Mouse (Mus musculus) central nervous system, embryonic 18 days (tissue): ENCODE results near the gene C130074G19Rik. TPM values are rescaled to one million over a fixed set of nuclear protein-coding genes. Genes with fewer than 3 reads are reported as not detected.

Experiments
- polyA plus RNA-seq: library from polyadenylated mRNA; depleted of rRNA; stranded (reverse); fragments of >200 nt; gene quantifications from 2 replicates; pipeline ENCODE4 v1.2.3, GENCODE M21; 2012; rRNA removed

The C130074G19Rik gene
- 4.2 and 4.8 TPM in 2 replicates for polyA plus RNA-seq

GRCm38 (mm10) chr1:184882281-184883268 is at the start of gene C130074G19Rik:
Gene C130074G19Rik, minus strand, starts transcription at chr1:184883218.

GRCm38 (mm10) chr1:184846092-184846750 is 36.8 kb downstream of the C130074G19Rik start, which contains the start of gene Marc2:
Gene Marc2, minus strand, starts transcription at chr1:184846451.

Other genes starting within 250 kb of the C130074G19Rik start
- gene Hlx, start 150.6 kb downstream of the C130074G19Rik start, polyA plus RNA-seq, result 0.85 and 1.1 TPM in 2 replicates
- 0.23 and 0.36 TPM in 2 replicates for gene Marc1, start 71.9 kb downstream of the C130074G19Rik start, polyA plus RNA-seq
- gene Marc2, start 36.8 kb downstream of the C130074G19Rik start, polyA plus RNA-seq, result 46.5 and 51.4 TPM in 2 replicates
- 44.4 and 53.6 TPM in 2 replicates for gene Mark1, start 116.4 kb upstream of the C130074G19Rik start, polyA plus RNA-seq